Mouse (Mus musculus) bone marrow, adult 2 months (tissue): Measurements from ENCODE around the gene Anapc15-ps.

Experiments
- CTCF ChIP-seq: fragments of 200-500 bp; IDR thresholded peaks from 2 replicates; pipeline ENCODE4 v1.5.1; 2011; ENCODE audit warnings: low read length, control low read depth; ENCODE audit not compliant: control insufficient read depth, insufficient read depth
- POLR2A ChIP-seq: fragments of 200-500 bp; IDR thresholded peaks from 2 replicates; pipeline ENCODE4 v1.6.1; 2011; ENCODE audit warnings: low read depth, mild to moderate bottlenecking, control low read depth, low read length, borderline replicate concordance; ENCODE audit not compliant: control insufficient read depth

DNA sequence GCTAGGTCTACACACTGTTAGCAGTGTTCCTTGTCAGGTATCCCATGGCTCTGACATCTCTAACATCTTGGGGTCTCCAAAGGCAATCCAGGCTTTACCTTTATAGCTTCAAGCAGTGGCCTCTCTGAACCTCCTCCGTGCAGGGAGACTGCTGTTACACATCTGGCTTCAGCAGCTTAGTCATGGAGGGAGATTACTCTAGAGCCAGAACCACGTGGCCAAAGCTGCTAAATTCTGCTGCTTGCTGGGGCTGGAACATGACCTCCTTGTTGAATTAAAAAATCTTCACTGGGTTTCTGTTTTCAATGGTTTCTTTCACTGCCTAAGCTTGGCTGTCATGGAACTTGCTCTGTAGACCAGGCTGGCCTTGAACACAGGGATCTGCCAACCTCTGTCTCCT, 44.9 kb downstream of the Anapc15-ps start:
- TF ChIP-seq CTCF = no peak
- TF ChIP-seq POLR2A = no peak
